Mouse (Mus musculus): ENCODE data around the gene Echdc2.

DNA sequence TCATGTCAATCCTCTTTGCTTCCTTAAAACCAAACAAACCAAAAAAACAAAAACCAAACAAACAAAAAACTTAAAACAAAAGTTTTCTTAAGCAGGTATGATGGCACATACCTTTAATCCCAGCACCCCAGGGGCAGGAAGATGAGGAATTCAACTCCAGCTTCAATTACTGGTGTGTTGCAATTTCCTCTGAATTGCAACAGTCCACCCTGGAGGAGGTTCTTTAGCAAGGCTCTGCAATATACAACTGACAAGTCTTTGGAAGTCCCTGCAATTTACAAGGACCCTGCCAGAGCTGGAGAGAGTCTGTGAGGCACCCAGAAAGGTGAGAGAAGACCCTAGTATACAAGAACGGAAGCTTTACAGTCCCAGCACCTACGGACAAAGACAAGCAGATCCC is 47.8 kb downstream of the Echdc2 start:
- no peak for TF ChIP-seq CTCF (IDR thresholded peaks at IDR 0.05; ENCODE audit: control insufficient read depth, insufficient read depth, insufficient replicate concordance, low read depth, low read length)
- no peak for TF ChIP-seq POLR2A (IDR thresholded peaks at IDR 0.05; ENCODE audit: control insufficient read depth, low read depth, low read length)

Data from testis, adult 2 months (tissue).